In genomic region chrX:102157423-102157791, GRCm38 (mm10) we compare ENCODE assay signal across 7 mouse cellular contexts. TPM values are rescaled to one million over a fixed set of nuclear protein-coding genes. Genes with fewer than 3 reads are reported as not detected.
DNase-seq lines count a peak whose midpoint lies in the region; ATAC-seq and TF ChIP-seq lines count a peak whose summit lies in the region.

No protein-coding gene starts in this region.

- TF ChIP-seq POLR2A in small intestine, adult 2 months (IDR thresholded peaks at IDR 0.05; ENCODE audit: low read depth, low read length), result no peak

- no peak for TF ChIP-seq EP300 in lung, postnatal 0 days (IDR thresholded peaks at IDR 0.05)

- H3K36me3 ChIP-seq in lung, postnatal 0 days (ENCODE audit: insufficient read depth, low read length), result no peaks in the 10 kb centered on the region
- peaks cover 23% of the 10 kb centered on the region for H3K36me3 ChIP-seq in forebrain, embryonic 10.5 days (replicated peaks)
- H3K36me3 ChIP-seq in limb, embryonic 12.5 days, result no peaks in the 10 kb centered on the region
- H3K36me3 ChIP-seq in small intestine, adult 2 months (ENCODE audit: control insufficient read depth, insufficient read depth, low read length), result no peaks in the 10 kb centered on the region

- peak; percentile 12 for DNase-seq in lung, postnatal 0 days (ENCODE audit: low spot score)
- DNase-seq in lung, postnatal 36 days, result no peak
- DNase-seq in forebrain, embryonic 10.5 days (ENCODE audit: extremely low spot score, low spot score), result no peak
- DNase-seq in embryo, embryonic 10.5 days (ENCODE audit: low spot score), result no peak
- no peak for DNase-seq in retina, postnatal 1 day

- ATAC-seq in lung, postnatal 0 days, result no peak
- peak; percentile 33; the same call in 1 of the 2 replicates for ATAC-seq in limb, embryonic 12.5 days (ENCODE audit: insufficient number of reproducible peaks, insufficient read depth, low FRiP score, low TSS enrichment, low read depth)

- H3K4me3 ChIP-seq in lung, postnatal 0 days (ENCODE audit: low read depth, low read length), result 0 out of 2 replicates have a peak overlapping the region, but pooled peaks have one; percentile 20
- H3K4me3 ChIP-seq in forebrain, embryonic 10.5 days, result peak overlapping the region; percentile 60
- H3K4me3 ChIP-seq in limb, embryonic 12.5 days (replicated peaks), result peak overlapping the region; percentile 37
- peak overlapping the region; percentile 66 for H3K4me3 ChIP-seq in small intestine, adult 2 months (ENCODE audit: low read depth, low read length)

- H3K9me3 ChIP-seq in lung, postnatal 0 days (ENCODE audit: low read length), result no peaks in the 10 kb centered on the region
- H3K9me3 ChIP-seq in forebrain, embryonic 10.5 days, result no peaks in the 10 kb centered on the region
- H3K9me3 ChIP-seq in limb, embryonic 12.5 days, result no peaks in the 10 kb centered on the region

- no peak overlapping the region for H3K9ac ChIP-seq in lung, postnatal 0 days (replicated peaks; ENCODE audit: low read depth)
- H3K9ac ChIP-seq in limb, embryonic 12.5 days (replicated peaks), result no peak overlapping the region

- H3K27me3 ChIP-seq in lung, postnatal 0 days (replicated peaks; ENCODE audit: insufficient read depth, low read length), result no peaks in the 10 kb centered on the region
- H3K27me3 ChIP-seq in forebrain, embryonic 10.5 days (ENCODE audit: poor library complexity, severe bottlenecking), result peaks cover 5% of the 10 kb centered on the region
- peaks cover 13% of the 10 kb centered on the region for H3K27me3 ChIP-seq in limb, embryonic 12.5 days
- no peaks in the 10 kb centered on the region for H3K27me3 ChIP-seq in small intestine, adult 2 months (ENCODE audit: control insufficient read depth, insufficient read depth, low read length)

- peak overlapping the region; percentile 32; the same call in 1 of the 2 replicates for H3K4me2 ChIP-seq in lung, postnatal 0 days (replicated peaks; ENCODE audit: low read depth, low read length)
- peak overlapping the region; percentile 44 for H3K4me2 ChIP-seq in limb, embryonic 12.5 days

- H3K27ac ChIP-seq in lung, postnatal 0 days (ENCODE audit: low read length), result peak overlapping the region; percentile 79
- peak overlapping the region; percentile 88 for H3K27ac ChIP-seq in forebrain, embryonic 10.5 days
- peak overlapping the region; percentile 66; the same call in 1 of the 2 replicates for H3K27ac ChIP-seq in limb, embryonic 12.5 days
- H3K27ac ChIP-seq in small intestine, adult 2 months (ENCODE audit: insufficient read depth, low read depth, low read length), result peak overlapping the region; percentile 78

- TF ChIP-seq CTCF in lung, postnatal 0 days (IDR thresholded peaks at IDR 0.05), result peak; percentile 37
- TF ChIP-seq CTCF in small intestine, adult 2 months (IDR thresholded peaks at IDR 0.05; ENCODE audit: extremely low read depth, insufficient read length, insufficient replicate concordance, low read depth, low read length), result no peak

- H3K4me1 ChIP-seq in lung, postnatal 0 days (ENCODE audit: insufficient read depth, low read depth, low read length), result no peaks in the 10 kb centered on the region
- no peaks in the 10 kb centered on the region for H3K4me1 ChIP-seq in forebrain, embryonic 10.5 days
- H3K4me1 ChIP-seq in limb, embryonic 12.5 days (replicated peaks), result no peaks in the 10 kb centered on the region
- no peaks in the 10 kb centered on the region for H3K4me1 ChIP-seq in small intestine, adult 2 months (ENCODE audit: control insufficient read depth, insufficient read depth, insufficient read length, low read length)

- WGBS in lung, postnatal 0 days, result 36% methylated on average over 5 of the region's 5 CpGs
- WGBS in forebrain, embryonic 10.5 days, result 47% methylated on average over 5 of the region's 5 CpGs
- WGBS in limb, embryonic 12.5 days, result 44% methylated on average over 5 of the region's 5 CpGs
- 34% methylated on average over 5 of the region's 5 CpGs for WGBS in small intestine, adult 2 months

RNA-seq across cellular contexts. Expression of gene Ercc6l, which starts 0.5 kb away (rescaled TPM):
- 0.87 and 1.1 TPM in 2 replicates for polyA plus RNA-seq in lung, postnatal 0 days (2015; fragmentation: Nextera tagmentation; extraction: Ambion mirVana)
- polyA plus RNA-seq in forebrain, embryonic 10.5 days (2016; fragmentation: Nextera tagmentation; extraction: Ambion mirVana), result 24.9 and 25.9 TPM in 2 replicates
- 18.7 and 20.0 TPM in 2 replicates for polyA plus RNA-seq in limb, embryonic 12.5 days (2016; fragmentation: Nextera tagmentation; extraction: Ambion mirVana)
- polyA plus RNA-seq in small intestine, adult 2 months (2012; rRNA removed), result 0.19 and 0.20 TPM in 2 replicates

RNA-seq across cellular contexts. Expression of gene Rps4x, which starts 31.8 kb away (rescaled TPM):
- 614 and 632 TPM in 2 replicates for polyA plus RNA-seq in lung, postnatal 0 days (2015; fragmentation: Nextera tagmentation; extraction: Ambion mirVana)
- 716 and 744 TPM in 2 replicates for polyA plus RNA-seq in forebrain, embryonic 10.5 days (2016; fragmentation: Nextera tagmentation; extraction: Ambion mirVana)
- polyA plus RNA-seq in limb, embryonic 12.5 days (2016; fragmentation: Nextera tagmentation; extraction: Ambion mirVana), result 696 and 697 TPM in 2 replicates
- 52.2 and 92.0 TPM in 2 replicates for polyA plus RNA-seq in small intestine, adult 2 months (2012; rRNA removed)

RNA-seq across cellular contexts. Expression of gene Pin4, which starts 38.2 kb away (rescaled TPM):
- 41.4 and 58.7 TPM in 2 replicates for polyA plus RNA-seq in lung, postnatal 0 days (2015; fragmentation: Nextera tagmentation; extraction: Ambion mirVana)
- 78.2 and 79.9 TPM in 2 replicates for polyA plus RNA-seq in forebrain, embryonic 10.5 days (2016; fragmentation: Nextera tagmentation; extraction: Ambion mirVana)
- 69.9 and 73.6 TPM in 2 replicates for polyA plus RNA-seq in limb, embryonic 12.5 days (2016; fragmentation: Nextera tagmentation; extraction: Ambion mirVana)
- polyA plus RNA-seq in small intestine, adult 2 months (2012; rRNA removed), result 1.1 TPM in 1 of 2 replicates, not detected in the other

Comparison
In these comparisons a context has a peak if more than half of its experiments do, and no peak if none do; other contexts are left out.
1. RNA of gene Pin4, which starts 38.2 kb away (polyA plus RNA-seq): 78.2 to 79.9 TPM in forebrain, embryonic 10.5 days, 69.9 to 73.6 TPM in limb, embryonic 12.5 days and 41.4 to 58.7 TPM in lung, postnatal 0 days; 1.1 TPM in small intestine, adult 2 months; every median in the first group is over 10 times any median in the second.
2. Peak in every context shown above with its lines, with median percentiles within 50 percentile points of each other: H3K27ac ChIP-seq and H3K4me3 ChIP-seq.